Mouse (Mus musculus) liver, embryonic 16.5 days (tissue): Measurements from ENCODE around the gene Gm5890. TPM values are rescaled to one million over a fixed set of nuclear protein-coding genes. Genes with fewer than 3 reads are reported as not detected.
"Not testable (repeated sequence)": the region's sequence is repeated elsewhere in the genome, so short reads cannot be mapped to it uniquely, and the experiment has no call there.

ENCODE experiments used
- ATAC-seq: fragments of 200-750 bp; cut with Nextera tagmentation; 2 replicates; pipeline ENCODE4 v1.8.0; 2017; ENCODE audit warnings: low read depth, mild to moderate bottlenecking, moderate number of reproducible peaks, moderate library complexity
- H3K27ac ChIP-seq: fragments of 300-500 bp; sonication (generic); 2 replicates; pipeline ENCODE4 v1.5.1; 2014; ENCODE audit warnings: mild to moderate bottlenecking, low read length
- H3K27me3 ChIP-seq: fragments of 300-500 bp; sonication (generic); 2 replicates; pipeline ENCODE4 v1.6.1; 2014; ENCODE audit warnings: low read depth, low read length, mixed read lengths; ENCODE audit not compliant: control insufficient read depth, insufficient read depth
- H3K36me3 ChIP-seq: fragments of 300-500 bp; sonication (generic); 2 replicates; pipeline ENCODE4 v1.6.1; 2014; ENCODE audit warnings: mild to moderate bottlenecking; ENCODE audit not compliant: control insufficient read depth, insufficient read depth
- H3K4me1 ChIP-seq: fragments of 300-500 bp; sonication (generic); 2 replicates; pipeline ENCODE4 v1.6.1; 2014; ENCODE audit warnings: low read depth, low read length, mixed read lengths; ENCODE audit not compliant: control insufficient read depth
- H3K4me2 ChIP-seq: fragments of 300-500 bp; sonication (generic); 2 replicates; pipeline ENCODE4 v1.6.1; 2014; ENCODE audit warnings: low read depth, low read length, mixed read lengths
- H3K4me3 ChIP-seq: fragments of 300-500 bp; sonication (generic); 2 replicates; pipeline ENCODE4 v1.5.1; 2014; ENCODE audit warnings: low read depth, mild to moderate bottlenecking, low read length
- H3K9ac ChIP-seq: fragments of 300-500 bp; sonication (generic); 2 replicates; pipeline ENCODE4 v1.6.1; 2014; ENCODE audit warnings: low read depth, low read length
- H3K9me3 ChIP-seq: fragments of 300-500 bp; sonication (generic); replicated peaks from 2 replicates; pipeline ENCODE4 v1.6.1; 2016; ENCODE audit warnings: low read length; ENCODE audit not compliant: control insufficient read depth
- WGBS: fragments of 180-500 bp; shearing (Covaris S2); extraction: QIAGEN DNeasy Blood & Tissue Kit; methylation state at CpG from one replicate; pipeline ENCODE4 v1.1.7; 2014; ENCODE audit not compliant: insufficient replicate concordance; 5-methylcytosine and 5-hydroxymethylcytosine counted together
- polyA plus RNA-seq: library from polyadenylated mRNA; unstranded; fragments of >200 nt; fragmentation: Nextera tagmentation; extraction: Ambion mirVana; gene quantifications from 2 replicates; pipeline ENCODE4 v1.2.1, GENCODE M21; 2015

Gm5890 gene
- polyA plus RNA-seq: not detected in 2 replicates

- not testable (repeated sequence) for H3K9me3 ChIP-seq, H3K27me3 ChIP-seq, H3K4me2 ChIP-seq, H3K9ac ChIP-seq, H3K27ac ChIP-seq, H3K4me1 ChIP-seq, H3K36me3 ChIP-seq, ATAC-seq, H3K4me3 ChIP-seq
- no CpG with 5 or more reads among the region's 3 CpGs for WGBS
These were observed at the start of gene Gm5890 for GRCm38 (mm10) chr7:20262734-20263133. TSS of gene Gm5890 (minus strand) at chr7:20262834.

GRCm38 (mm10) chr7:20233728-20234127 lies 28.9 kb downstream of the Gm5890 start, which contains the start of gene Gm4498:
TSS of gene Gm4498 (minus strand) at chr7:20233828.
- WGBS: no CpG with 5 or more reads among the region's 2 CpGs
- H3K27me3 ChIP-seq, H3K4me2 ChIP-seq, ATAC-seq, H3K9me3 ChIP-seq, H3K27ac ChIP-seq, H3K4me3 ChIP-seq, H3K4me1 ChIP-seq, H3K36me3 ChIP-seq, H3K9ac ChIP-seq: not testable (repeated sequence)

Other genes with a start within 250 kb of the Gm5890 start
- not detected in 2 replicates for gene Vmn1r91, start 163.2 kb downstream of the Gm5890 start, polyA plus RNA-seq
- not detected in 2 replicates for gene Gm16442, start 140.3 kb downstream of the Gm5890 start, polyA plus RNA-seq
- not detected in 2 replicates for gene Vmn1r93, start 123.7 kb downstream of the Gm5890 start, polyA plus RNA-seq
- gene Vmn1r94, start 94.5 kb downstream of the Gm5890 start, polyA plus RNA-seq: not detected in 2 replicates
- gene Vmn1r95, start 69.1 kb downstream of the Gm5890 start, polyA plus RNA-seq: not detected in 2 replicates
- not detected in 2 replicates for gene Gm6164, start 57.2 kb downstream of the Gm5890 start, polyA plus RNA-seq
- not detected in 2 replicates for gene Gm4498, start 29.0 kb downstream of the Gm5890 start, polyA plus RNA-seq
- gene Gm4133, start 71.2 kb upstream of the Gm5890 start, polyA plus RNA-seq: not detected in 2 replicates
- not detected in 2 replicates for gene Gm5728, start 112.6 kb upstream of the Gm5890 start, polyA plus RNA-seq
- gene Vmn1r100, start 155.1 kb upstream of the Gm5890 start, polyA plus RNA-seq: not detected in 2 replicates
- not detected in 2 replicates for gene Vmn1r101, start 179.8 kb upstream of the Gm5890 start, polyA plus RNA-seq
- gene Gm10670, start 212.1 kb upstream of the Gm5890 start, polyA plus RNA-seq: not detected in 2 replicates
- gene Vmn1r103, start 247.7 kb upstream of the Gm5890 start, polyA plus RNA-seq: not detected in 2 replicates